Comparison of ENCODE assay signal across 25 mouse cellular contexts in genomic region chr4:46123358-46123757, GRCm38 (mm10). TPM values are rescaled to one million over a fixed set of nuclear protein-coding genes. Genes with fewer than 3 reads are reported as not detected.
DNase-seq lines count a peak whose midpoint lies in the region; ATAC-seq and TF ChIP-seq lines count a peak whose summit lies in the region.
"Had no signal": no experiment of that assay in that cellular context is flagged by ENCODE, and none has a peak within 500 bp of the region (broad histone marks: within the 10 kb centered on the region; RNA-seq: fewer than 3 reads in every experiment).

No protein-coding gene starts in this region.

- no peaks in the 10 kb centered on the region for H3K36me3 ChIP-seq in heart, adult 2 months (ENCODE audit: control insufficient read depth, insufficient read depth, low read length)
- peaks cover 39% of the 10 kb centered on the region for H3K36me3 ChIP-seq in midbrain, embryonic 11.5 days (ENCODE audit: control insufficient read depth, insufficient read depth, low read length)
- H3K36me3 ChIP-seq in midbrain, embryonic 15.5 days (replicated peaks) = peaks cover 46% of the 10 kb centered on the region
- H3K36me3 ChIP-seq in macrophage (ENCODE audit: inconsistent target) = peaks cover 73% of the 10 kb centered on the region

- no peak for TF ChIP-seq POLR2A in heart, adult 2 months (IDR thresholded peaks at IDR 0.05; ENCODE audit: insufficient read depth, low read depth, low read length)
- no peak for TF ChIP-seq POLR2A in cerebellum, adult 2 months (IDR thresholded peaks at IDR 0.05; ENCODE audit: borderline replicate concordance, insufficient read depth, low read length)

- no peaks in the 10 kb centered on the region for H3K27me3 ChIP-seq in heart, adult 2 months (ENCODE audit: control insufficient read depth, insufficient read depth, low read length)
- H3K27me3 ChIP-seq in midbrain, embryonic 11.5 days (ENCODE audit: control insufficient read depth, insufficient read depth, low read length) = no peaks in the 10 kb centered on the region
- no peaks in the 10 kb centered on the region for H3K27me3 ChIP-seq in midbrain, embryonic 15.5 days (replicated peaks)
- no peaks in the 10 kb centered on the region for H3K27me3 ChIP-seq in cerebellum, adult 2 months (ENCODE audit: control insufficient read depth, insufficient read depth, low read length)
- H3K27me3 ChIP-seq: CH12.LX; embryonic facial prominence, embryonic 13.5 days; embryonic facial prominence, embryonic 15.5 days; forebrain, embryonic 12.5 days had no signal

- peak; percentile 69 for DNase-seq in heart, adult 11 months
- no peak for DNase-seq in heart, adult 2 months
- peak; percentile 62 for DNase-seq in midbrain, embryonic 11.5 days (ENCODE audit: low spot score, missing footprints)
- no peak for DNase-seq in cerebellum, adult 2 months
- DNase-seq: adrenal gland, adult 2 months; adrenal gland, postnatal 14 days; B cell, adult 2 months; cerebellum, adult 11-12 months; cerebellum, adult 8-10 months; cerebellum, adult 9-11 months; cerebellum, postnatal 14 days; cerebellum, postnatal 36 days; embryo, embryonic 11 days had no signal

- H3K9ac ChIP-seq in heart, adult 2 months (ENCODE audit: low read depth, low read length) = no peak overlapping the region
- H3K9ac ChIP-seq in midbrain, embryonic 11.5 days (ENCODE audit: low read length) = no peak overlapping the region
- no peak overlapping the region for H3K9ac ChIP-seq in midbrain, embryonic 15.5 days
- H3K9ac ChIP-seq: embryonic facial prominence, embryonic 13.5 days; embryonic facial prominence, embryonic 15.5 days; forebrain, embryonic 12.5 days had no signal

- no peak for TF ChIP-seq EP300 in heart, adult 2 months (IDR thresholded peaks at IDR 0.05; ENCODE audit: insufficient read depth, low read depth, low read length)

- intact Hi-C loops in heart, adult 2 months (cut with DNase I) = loop anchor here (5.0 kb wide), 1 partner anchor 91 kb away; no protein-coding TSS in a partner anchor

- WGBS in heart, adult 2 months = 93% methylated on average over 6 of the region's 6 CpGs
- WGBS in midbrain, embryonic 11.5 days = 93% methylated on average over 6 of the region's 6 CpGs
- 95% methylated on average over 6 of the region's 6 CpGs for WGBS in midbrain, embryonic 15.5 days
- WGBS in macrophage (ENCODE audit: missing documents) = 93% methylated on average over 6 of the region's 6 CpGs
- 90% methylated on average over 6 of the region's 6 CpGs for WGBS in cerebellum, adult 2 months

- no peak overlapping the region for H3K4me2 ChIP-seq in midbrain, embryonic 11.5 days
- no peak overlapping the region for H3K4me2 ChIP-seq in midbrain, embryonic 15.5 days
- H3K4me2 ChIP-seq: embryonic facial prominence, embryonic 13.5 days; embryonic facial prominence, embryonic 15.5 days; forebrain, embryonic 12.5 days had no signal

- ATAC-seq in midbrain, embryonic 11.5 days (ENCODE audit: low FRiP score) = no peak
- ATAC-seq in midbrain, embryonic 15.5 days (replicated peaks) = no peak
- ATAC-seq: CD4-positive, CD25-positive, alpha-beta regulatory T cell, adult 4 months; forebrain, embryonic 14.5 days; forebrain, embryonic 16.5 days had no signal

- no peak overlapping the region for H3K27ac ChIP-seq in heart, adult 2 months
- no peak overlapping the region for H3K27ac ChIP-seq in midbrain, embryonic 11.5 days (ENCODE audit: low read depth, low read length)
- H3K27ac ChIP-seq in midbrain, embryonic 15.5 days = no peak overlapping the region
- 0 out of 2 replicates have a peak overlapping the region, but pooled peaks have one; percentile 7 for H3K27ac ChIP-seq in macrophage
- no peak overlapping the region for H3K27ac ChIP-seq in cerebellum, adult 2 months (ENCODE audit: insufficient read depth, low read length)
- H3K27ac ChIP-seq: embryonic facial prominence, embryonic 13.5 days; embryonic facial prominence, embryonic 15.5 days; forebrain, embryonic 10.5 days; forebrain, embryonic 12.5 days had no signal

- no peak for TF ChIP-seq CTCF in heart, adult 2 months (IDR thresholded peaks at IDR 0.05)
- TF ChIP-seq CTCF in cerebellum, adult 2 months (IDR thresholded peaks at IDR 0.05; ENCODE audit: borderline replicate concordance, insufficient read depth, low read depth, low read length) = no peak

- H3K9me3 ChIP-seq in midbrain, embryonic 11.5 days (ENCODE audit: control insufficient read depth, low read length) = no peaks in the 10 kb centered on the region
- H3K9me3 ChIP-seq in midbrain, embryonic 15.5 days = no peaks in the 10 kb centered on the region
- H3K9me3 ChIP-seq: embryonic facial prominence, embryonic 13.5 days; embryonic facial prominence, embryonic 15.5 days; forebrain, embryonic 10.5 days; forebrain, embryonic 12.5 days; G1E had no signal

- no peaks in the 10 kb centered on the region for H3K4me1 ChIP-seq in heart, adult 2 months (ENCODE audit: control insufficient read depth, insufficient read depth, low read length)
- no peaks in the 10 kb centered on the region for H3K4me1 ChIP-seq in midbrain, embryonic 11.5 days (ENCODE audit: control insufficient read depth, insufficient read depth, low read length)
- no peaks in the 10 kb centered on the region for H3K4me1 ChIP-seq in midbrain, embryonic 15.5 days
- no peaks in the 10 kb centered on the region for H3K4me1 ChIP-seq in cerebellum, adult 2 months (ENCODE audit: control insufficient read depth, insufficient read depth, low read length)
- H3K4me1 ChIP-seq: embryonic facial prominence, embryonic 13.5 days; embryonic facial prominence, embryonic 15.5 days; forebrain, embryonic 10.5 days; forebrain, embryonic 12.5 days had no signal

- no peaks in the 10 kb centered on the region for H3K79me2 ChIP-seq in heart, adult 2 months (replicated peaks; ENCODE audit: control insufficient read depth, insufficient read depth, low read length)
- no peaks in the 10 kb centered on the region for H3K79me2 ChIP-seq in macrophage (ENCODE audit: inconsistent target)

- no peak overlapping the region for H3K4me3 ChIP-seq in heart, adult 2 months
- H3K4me3 ChIP-seq in midbrain, embryonic 11.5 days (ENCODE audit: low read depth, low read length) = no peak overlapping the region
- H3K4me3 ChIP-seq in midbrain, embryonic 15.5 days = no peak overlapping the region
- H3K4me3 ChIP-seq in macrophage (ENCODE audit: inconsistent target) = no peak overlapping the region
- no peak overlapping the region for H3K4me3 ChIP-seq in cerebellum, adult 2 months (replicated peaks; ENCODE audit: insufficient read depth, low read depth, low read length)
- H3K4me3 ChIP-seq: embryonic facial prominence, embryonic 13.5 days; embryonic facial prominence, embryonic 15.5 days; erythroblast, embryonic 14.5 days; forebrain, embryonic 10.5 days; forebrain, embryonic 12.5 days had no signal

RNA-seq across cellular contexts. Expression of gene Ncbp1, which starts 15.1 kb away (rescaled TPM):
- total RNA-seq in heart, adult 2 months (2021) = 10 to 100 TPM; 19.1 to 21.0 TPM
- polyA plus RNA-seq in heart, adult 2 months (2012; rRNA removed) = 14.9 and 26.0 TPM in 2 replicates
- 143 and 161 TPM in 2 replicates for polyA plus RNA-seq in midbrain, embryonic 11.5 days (2014; fragmentation: Nextera tagmentation; extraction: Ambion mirVana)
- polyA plus RNA-seq in midbrain, embryonic 15.5 days (2015; fragmentation: Nextera tagmentation; extraction: Ambion mirVana) = 76.0 TPM in 2 replicates
- 10 to 100 TPM in 25 of 26 experiments, 1 to 10 TPM in 1; 6.7 to 49.2 (median 22.6) TPM for total RNA-seq in macrophage (2018; cell fraction: chromatin; rRNA removed)
- total RNA-seq in macrophage (2018; cell fraction: cytosol; rRNA removed) = 10 to 100 TPM; 14.8 to 25.1 (median 19.0) TPM
- total RNA-seq in macrophage (2018; cell fraction: nucleus; rRNA removed) = 10 to 100 TPM; 10.2 to 37.0 (median 17.6) TPM
- polyA plus RNA-seq in macrophage (2018) = 23.8 to 37.1 TPM (median 27.7 TPM) in 3 replicates
- 50.8 and 61.2 TPM in 2 replicates for polyA plus RNA-seq in cerebellum, adult 2 months (2012; rRNA removed)

RNA-seq across cellular contexts. Expression of gene Tstd2, which starts 15.1 kb away (rescaled TPM):
- total RNA-seq in heart, adult 2 months (2021) = 10 to 100 TPM; 13.4 to 14.9 TPM
- polyA plus RNA-seq in heart, adult 2 months (2012; rRNA removed) = 9.2 and 12.2 TPM in 2 replicates
- polyA plus RNA-seq in midbrain, embryonic 11.5 days (2014; fragmentation: Nextera tagmentation; extraction: Ambion mirVana) = 36.1 and 36.7 TPM in 2 replicates
- 29.9 and 33.9 TPM in 2 replicates for polyA plus RNA-seq in midbrain, embryonic 15.5 days (2015; fragmentation: Nextera tagmentation; extraction: Ambion mirVana)
- total RNA-seq in macrophage (2018; cell fraction: chromatin; rRNA removed) = 10 to 100 TPM; 22.6 to 94.9 (median 55.6) TPM
- 10 to 100 TPM; 19.0 to 39.1 (median 32.6) TPM for total RNA-seq in macrophage (2018; cell fraction: cytosol; rRNA removed)
- 10 to 100 TPM; 27.2 to 70.7 (median 43.0) TPM for total RNA-seq in macrophage (2018; cell fraction: nucleus; rRNA removed)
- 23.3 to 28.6 TPM (median 24.8 TPM) in 3 replicates for polyA plus RNA-seq in macrophage (2018)
- 15.4 and 16.2 TPM in 2 replicates for polyA plus RNA-seq in cerebellum, adult 2 months (2012; rRNA removed)

Comparison
In these comparisons a context has a peak if more than half of its experiments do, and no peak if none do; other contexts are left out.
1. DNase-seq: peak in heart, adult 11 months (single experiment) and midbrain, embryonic 11.5 days (single experiment); none in heart, adult 2 months (0 of 2) and cerebellum, adult 2 months (0 of 2).